Mouse (Mus musculus): Measurements from ENCODE around the gene Dctpp1.

Dctpp1 gene

GRCm38 (mm10) chr7:127260309-127261111 lies at the start of gene Dctpp1:
Dctpp1 (minus strand) TSS chr7:127260709.
- DNase-seq: peak; percentile 98

- no peak for DNase-seq
Measured at GRCm38 (mm10) chr7:127309951-127310350, 49.4 kb upstream of the Dctpp1 start.

- DNase-seq: peak; percentile 29
Measured at GRCm38 (mm10) chr7:127308887-127309286, 48.4 kb upstream of the Dctpp1 start.

- no peak for DNase-seq
Measured at GRCm38 (mm10) chr7:127308431-127308830, 47.9 kb upstream of the Dctpp1 start.

- DNase-seq: no peak
Measured at GRCm38 (mm10) chr7:127297586-127298193, 37.2 kb upstream of the Dctpp1 start.

GRCm38 (mm10) chr7:127296786-127297555 lies 36.5 kb upstream of the Dctpp1 start:
- DNase-seq: no peak

GRCm38 (mm10) chr7:127296098-127296497 lies 35.6 kb upstream of the Dctpp1 start, which contains the start of gene Itgal:
Itgal (plus strand) TSS chr7:127296260.
- no peak for DNase-seq

- no peak for DNase-seq
Measured at GRCm38 (mm10) chr7:127290142-127290541, 29.6 kb upstream of the Dctpp1 start.

GRCm38 (mm10) chr7:127289306-127289705 lies 28.8 kb upstream of the Dctpp1 start:
- DNase-seq: no peak

- no peak for DNase-seq
Measured at GRCm38 (mm10) chr7:127287940-127288339, 27.4 kb upstream of the Dctpp1 start.

- DNase-seq: no peak
Measured at GRCm38 (mm10) chr7:127285154-127285553, 24.6 kb upstream of the Dctpp1 start.

- DNase-seq: no peak
Measured at GRCm38 (mm10) chr7:127282190-127282589, 21.7 kb upstream of the Dctpp1 start.

GRCm38 (mm10) chr7:127281114-127281513 lies 20.6 kb upstream of the Dctpp1 start:
- no peak for DNase-seq

GRCm38 (mm10) chr7:127280092-127280491 lies 19.6 kb upstream of the Dctpp1 start:
- no peak for DNase-seq

GRCm38 (mm10) chr7:127278311-127278710 lies 17.8 kb upstream of the Dctpp1 start:
- DNase-seq: no peak

- DNase-seq: no peak
Measured at GRCm38 (mm10) chr7:127276519-127276961, 16.0 kb upstream of the Dctpp1 start.

GRCm38 (mm10) chr7:127273925-127274789 lies 13.6 kb upstream of the Dctpp1 start, which contains the start of gene Sephs2:
Sephs2 (minus strand) TSS chr7:127274055.
- peak; percentile 96 for DNase-seq

GRCm38 (mm10) chr7:127273118-127273923 lies 12.8 kb upstream of the Dctpp1 start:
- no peak for DNase-seq

- DNase-seq: no peak
Measured at GRCm38 (mm10) chr7:127272566-127272965, 12.1 kb upstream of the Dctpp1 start.

- no peak for DNase-seq
Measured at GRCm38 (mm10) chr7:127271093-127271492, 10.6 kb upstream of the Dctpp1 start.

GRCm38 (mm10) chr7:127270666-127271065 lies 10.2 kb upstream of the Dctpp1 start:
- DNase-seq: no peak

All from cerebellum, adult 11-12 months (tissue).